Mouse (Mus musculus) gastrocnemius, postnatal 36 days (tissue): Measurements from ENCODE around the gene Hdac11. TPM values are rescaled to one million over a fixed set of nuclear protein-coding genes. Genes with fewer than 3 reads are reported as not detected.
"Not testable (repeated sequence)": the region's sequence is repeated elsewhere in the genome, so short reads cannot be mapped to it uniquely, and the experiment has no call there.

Experiments
- DNase-seq, 2 experiments: peaks; one replicate each; pipeline ENCODE4 v3.0.0; 2022
- intact Hi-C: fragments of 180-260 bp; cut with DNase I; formaldehyde crosslinking; loops from one replicate; pipeline ENCODE4 v1.15.1; 2025
- total RNA-seq, 2 experiments: library from RNA; stranded (reverse); gene quantifications; 2 replicates each; pipeline ENCODE4 v1.2.3; 2021

Gene Hdac11
- total RNA-seq, 2 experiments from 2014 or later, result 3.7 to 4.0 TPM

- DNase-seq, result no peak
- intact Hi-C loops, result no loop called here
These were observed 36.5 kb downstream of the Hdac11 start for GRCm38 (mm10) chr6:91192851-91193545.

GRCm38 (mm10) chr6:91198456-91198855, 42.0 kb downstream of the Hdac11 start:
- intact Hi-C loops, result no loop called here
- no peak for DNase-seq

DNA sequence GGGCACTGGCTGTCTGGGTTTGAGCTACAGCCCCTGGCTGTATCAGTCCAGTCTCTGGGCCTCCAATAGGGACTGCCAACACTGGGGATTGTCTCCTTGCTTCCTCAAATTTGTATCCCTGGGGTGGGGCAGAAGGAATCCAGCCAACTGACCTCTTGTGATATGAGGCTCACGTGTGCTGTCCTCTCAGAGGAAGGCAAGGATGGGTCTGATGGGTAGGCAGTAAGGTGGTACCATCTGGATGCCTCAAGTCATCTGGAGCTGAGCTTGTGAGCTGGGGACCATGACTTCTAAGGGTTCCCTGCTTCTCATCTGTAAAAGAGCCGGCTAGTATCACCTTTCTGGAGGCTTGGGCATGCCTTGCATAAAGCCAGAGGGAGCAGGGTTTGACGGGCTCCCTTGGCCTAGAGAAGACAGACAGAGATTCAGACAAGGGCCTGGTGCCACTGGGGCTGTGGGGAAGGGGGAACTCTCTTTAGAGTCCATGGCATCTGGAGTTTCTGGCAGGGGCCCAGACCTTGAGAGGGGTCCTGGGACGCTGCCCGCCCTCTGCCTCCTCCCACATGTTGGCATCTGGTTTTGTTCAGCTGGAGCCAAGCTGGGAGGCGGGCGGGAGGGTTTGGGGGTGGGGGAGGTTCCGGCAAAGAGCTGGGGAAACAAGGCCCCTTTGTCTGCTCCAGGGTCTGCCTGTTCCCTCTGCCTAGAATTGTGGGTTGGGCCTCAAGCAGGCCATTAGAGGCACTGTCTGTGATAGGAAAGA, 44.1 kb downstream of the Hdac11 start:
- intact Hi-C loops, result no loop called here
- no peak for DNase-seq

- DNase-seq, result peak; percentile 54 to 74
- intact Hi-C loops, result no loop called here
These were observed 45.4 kb downstream of the Hdac11 start for GRCm38 (mm10) chr6:91201881-91202341.

- DNase-seq, result no peak
- intact Hi-C loops, result no loop called here
These were observed 46.1 kb downstream of the Hdac11 start for GRCm38 (mm10) chr6:91202571-91202970.

- DNase-seq, result no peak
- intact Hi-C loops, result no loop called here
These were observed 48.9 kb downstream of the Hdac11 start for GRCm38 (mm10) chr6:91205346-91205745.

DNA sequence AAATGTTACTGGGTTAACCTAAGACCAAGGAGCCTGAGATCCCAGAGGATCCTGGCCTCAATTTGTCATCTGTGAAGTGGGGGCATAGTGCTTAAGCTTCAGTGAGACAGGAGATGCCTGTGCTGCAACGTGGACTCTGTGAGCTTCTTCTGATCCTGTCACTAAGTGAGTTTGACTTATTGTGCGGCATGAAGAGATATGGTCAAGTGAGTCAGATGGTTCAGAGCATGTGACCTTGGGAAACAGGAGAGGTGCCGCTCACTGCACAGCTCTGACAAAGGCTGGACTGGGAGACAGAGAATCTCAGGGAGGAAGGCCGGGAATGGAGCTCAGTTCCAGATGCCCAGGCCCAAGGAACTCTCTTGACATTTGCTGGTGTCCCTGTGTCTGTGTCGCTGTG, 49.3 kb downstream of the Hdac11 start:
- intact Hi-C loops, result no loop called here
- DNase-seq, result no peak

- intact Hi-C loops, result no loop called here
- no peak for DNase-seq
These were observed 51.0 kb downstream of the Hdac11 start for GRCm38 (mm10) chr6:91207491-91207890.

DNA sequence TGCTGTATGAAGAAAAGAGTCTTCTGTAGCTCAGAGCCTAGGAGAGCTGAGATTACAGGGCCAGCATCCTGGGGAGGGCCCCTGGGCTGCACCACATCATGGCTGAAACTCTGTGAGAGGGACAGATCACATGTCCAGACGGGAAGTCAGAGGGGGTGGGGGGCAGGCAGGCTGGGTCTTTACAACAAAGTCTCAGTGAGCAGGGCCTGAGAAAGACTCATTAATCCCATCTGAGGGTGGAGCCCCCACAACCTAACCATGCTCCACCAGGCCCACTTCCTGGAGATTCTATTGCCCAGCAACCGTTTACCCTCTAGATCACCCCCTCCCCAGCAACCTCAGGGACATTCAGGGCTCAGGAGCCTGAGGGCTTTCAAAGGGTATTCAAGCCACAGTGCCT, 53.3 kb downstream of the Hdac11 start:
- no peak for DNase-seq
- intact Hi-C loops, result no loop called here

DNA sequence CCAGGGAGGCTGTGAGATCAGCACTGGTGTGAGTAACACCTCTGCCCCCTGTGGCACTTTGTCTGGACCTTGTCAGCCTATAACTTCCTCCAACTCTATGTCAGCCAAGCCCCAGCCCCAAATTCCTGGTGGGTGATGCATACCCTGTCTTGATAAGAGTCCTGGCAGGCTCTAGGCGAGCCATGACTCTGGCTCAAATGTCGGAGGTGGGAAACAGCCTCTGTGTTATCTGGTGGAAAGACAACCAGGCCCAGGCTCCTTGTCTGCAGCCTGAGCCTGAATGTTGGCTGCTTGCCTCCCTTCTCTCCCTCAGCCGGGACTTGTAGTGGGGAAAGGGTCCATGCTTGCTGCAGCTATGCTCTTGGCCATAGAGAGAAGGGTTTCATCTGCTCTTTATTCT, 54.4 kb downstream of the Hdac11 start:
- intact Hi-C loops, result no loop called here
- no peak for DNase-seq

GRCm38 (mm10) chr6:91212155-91212554, 55.7 kb downstream of the Hdac11 start, which contains the start of gene Fbln2:
Gene Fbln2 (plus strand): TSS chr6:91212455.
- intact Hi-C loops, DNase-seq: not testable (repeated sequence)

- intact Hi-C loops, result no loop called here
- DNase-seq, result peak; percentile 77 to 85
These were observed 56.1 kb downstream of the Hdac11 start for GRCm38 (mm10) chr6:91212571-91212970.

GRCm38 (mm10) chr6:91213287-91214218, 57.1 kb downstream of the Hdac11 start:
- DNase-seq, result no peak
- intact Hi-C loops, result no loop called here

- no peak for DNase-seq
- intact Hi-C loops, result no loop called here
These were observed 59.0 kb downstream of the Hdac11 start for GRCm38 (mm10) chr6:91215454-91215853.

- no peak for DNase-seq
These were observed 62.0 kb downstream of the Hdac11 start for GRCm38 (mm10) chr6:91218445-91218844.

DNA sequence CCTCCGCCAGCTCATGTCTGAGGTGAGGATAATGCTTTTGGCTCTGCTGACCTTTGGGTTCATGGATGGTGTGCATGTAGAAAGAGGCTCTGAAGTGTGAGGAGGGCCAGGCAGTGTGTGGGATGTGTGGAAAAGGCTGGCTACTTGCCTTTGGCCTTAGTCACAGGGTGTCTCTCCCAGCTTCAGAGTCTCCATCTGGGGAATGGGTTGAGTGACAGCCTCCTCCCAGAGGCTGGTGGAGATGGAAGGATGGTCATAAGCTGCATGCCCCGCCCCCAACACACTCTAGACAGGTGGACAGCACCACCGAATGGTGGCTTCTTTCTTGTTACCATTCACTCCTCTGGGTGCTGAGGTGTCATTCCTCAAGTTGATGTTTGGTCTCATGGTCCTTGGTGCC, 62.4 kb downstream of the Hdac11 start:
- intact Hi-C loops, result no loop called here

More at GRCm38 (mm10) chr6:91218445-91218844, 62.0 kb downstream of the Hdac11 start:
- intact Hi-C loops, result no loop called here

DNA sequence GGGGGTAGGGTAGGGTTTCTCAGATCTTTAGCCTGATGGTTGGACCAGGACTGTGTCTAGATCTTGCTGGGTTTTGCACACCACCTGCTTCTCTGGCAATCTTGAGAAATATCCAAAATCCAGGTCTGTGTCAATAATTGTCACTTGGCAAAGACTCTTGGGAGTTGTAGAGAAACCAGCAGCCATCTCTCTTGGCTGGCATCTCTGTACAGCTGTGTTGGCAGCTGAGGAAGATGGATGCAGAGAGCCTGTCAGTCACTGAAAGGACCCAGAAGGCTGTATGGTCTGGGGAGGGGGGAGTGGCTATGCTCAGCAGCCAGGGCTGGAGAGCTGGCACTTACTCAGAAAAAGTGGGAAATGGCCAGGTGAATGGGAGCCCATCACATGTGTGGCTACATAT, 63.6 kb downstream of the Hdac11 start:
- intact Hi-C loops, result no loop called here

More for the DNA sequence above, 62.4 kb downstream of the Hdac11 start:
- no peak for DNase-seq

GRCm38 (mm10) chr6:91221094-91221493, 64.6 kb downstream of the Hdac11 start:
- DNase-seq, result no peak
- intact Hi-C loops, result no loop called here

More for the DNA sequence above, 63.6 kb downstream of the Hdac11 start:
- no peak for DNase-seq

DNA sequence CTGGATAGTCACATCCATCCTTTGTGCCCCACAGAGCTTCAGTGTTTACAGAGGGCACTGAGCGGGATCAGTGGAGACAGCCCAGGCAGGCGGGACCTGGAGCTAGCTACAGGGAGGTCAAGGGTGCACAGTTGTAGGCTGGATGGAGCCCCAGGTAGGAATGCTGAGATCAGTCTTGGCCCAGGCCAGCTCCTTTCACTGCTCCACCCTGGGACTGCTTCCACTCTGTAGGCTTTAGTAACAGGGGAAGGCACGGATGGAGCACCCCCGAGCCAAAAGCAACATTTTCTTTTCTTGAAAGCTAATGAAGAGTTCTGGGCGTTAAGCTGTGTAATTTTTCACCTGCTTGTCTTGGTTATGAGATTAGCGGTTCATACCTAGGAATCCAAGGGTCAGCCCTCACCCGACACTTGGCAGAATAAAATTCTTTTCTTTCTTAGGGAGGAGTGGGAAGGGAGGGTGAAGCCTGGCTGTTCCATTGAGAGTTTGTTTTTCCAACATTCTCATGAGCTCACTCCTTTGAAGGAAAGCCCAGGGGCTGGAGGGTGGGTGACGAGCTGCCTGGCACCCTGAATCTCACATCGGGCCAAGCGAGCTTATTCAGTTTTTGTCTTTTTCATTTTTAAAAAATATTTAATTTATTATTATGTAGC, 66.4 kb downstream of the Hdac11 start:
- intact Hi-C loops, result no loop called here

More for the DNA sequence above, 66.4 kb downstream of the Hdac11 start:
- DNase-seq, result no peak
